Mouse (Mus musculus): Measurements from ENCODE around the gene Casp7. TPM values are rescaled to one million over a fixed set of nuclear protein-coding genes. Genes with fewer than 3 reads are reported as not detected.

The Casp7 gene
- polyA plus RNA-seq, 1 experiment from 2014 or later: 20.5 TPM

DNA sequence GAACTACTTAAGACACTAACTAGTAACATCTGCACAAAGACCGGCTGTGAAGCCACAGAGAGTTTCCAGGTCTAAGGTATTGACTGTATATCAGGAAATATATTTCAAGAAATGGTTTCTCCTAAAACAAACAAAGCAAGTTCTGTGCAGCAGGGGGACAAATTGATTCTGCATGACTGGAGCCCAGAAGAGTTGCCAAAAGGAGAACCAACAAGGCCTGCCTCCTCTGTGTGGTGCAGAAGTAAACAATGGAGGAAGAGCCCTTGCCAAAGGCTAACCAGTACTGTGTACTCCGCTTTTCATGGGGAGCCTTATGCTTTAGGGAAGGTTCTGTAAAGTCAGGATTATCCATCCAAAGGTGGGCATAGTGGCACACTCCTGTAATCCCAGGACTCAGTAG, 63.3 kb downstream of the Casp7 start:
- H3K27me3 ChIP-seq: no peaks in the 10 kb centered on the region
- CTCF ChIA-PET: interaction anchor here (1.1 to 2.0 kb wide), 2 partner anchors 12 to 30 kb away, joined by 3 to 4 read pairs; no protein-coding TSS in a partner anchor
- POLR2A ChIA-PET: interaction anchor here (1.1 kb wide), 1 partner anchor 88 kb away, joined by 4 read pairs; no protein-coding TSS in a partner anchor
- in situ Hi-C loops (cut with MboI; ENCODE audit: low pct_unique_long_range_greater_than_20kb): no loop called here
- no peak for ATAC-seq
- TF ChIP-seq CTCF (IDR thresholded peaks at IDR 0.05): no peak
- no peak for DNase-seq (ENCODE audit: low read depth, low spot score)

DNA sequence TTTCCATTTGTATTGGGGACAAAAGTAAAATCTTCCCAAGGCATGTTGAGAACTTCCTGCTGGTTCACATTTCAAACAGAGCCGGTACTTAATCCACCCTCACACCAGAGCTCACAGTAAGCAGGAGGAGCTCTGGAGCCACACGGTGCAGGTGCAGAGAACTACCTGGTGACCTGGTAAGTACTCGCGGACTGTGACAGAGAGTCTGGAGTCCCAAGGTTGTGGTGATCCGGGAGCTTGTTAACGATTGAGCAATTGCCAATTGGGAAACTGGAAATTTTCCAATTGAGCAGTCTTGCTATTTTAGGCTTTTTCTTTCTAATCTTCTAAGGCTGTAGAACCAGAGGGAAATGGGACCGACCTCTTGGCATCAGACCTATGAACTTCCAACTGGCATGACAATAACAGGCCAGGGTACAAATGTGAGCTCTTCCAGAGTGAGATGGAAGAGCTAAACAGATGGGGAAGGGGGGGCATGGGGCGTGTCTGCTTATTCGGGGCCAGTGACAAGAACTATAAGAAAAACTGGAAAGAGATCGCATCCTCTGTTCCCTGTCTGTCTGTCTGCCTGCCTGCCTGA, 64.7 kb downstream of the Casp7 start, which contains the start of gene Plekhs1:
TSS of gene Plekhs1 (plus strand) at position 119 of the 580 bp plus-strand sequence.
- in situ Hi-C loops (cut with MboI; ENCODE audit: low pct_unique_long_range_greater_than_20kb): no loop called here
- DNase-seq (ENCODE audit: low read depth, low spot score) (no peak), ATAC-seq (no peak)
- CTCF ChIA-PET: interaction anchor here (0.7 to 1.1 kb wide), 2 partner anchors 31 to 38 kb away, joined by 3 read pairs; no protein-coding TSS in a partner anchor
- TF ChIP-seq CTCF (IDR thresholded peaks at IDR 0.05): no peak
- POLR2A ChIA-PET: interaction anchor here (0.6 to 0.7 kb wide), 2 partner anchors 8 to 10 kb away, joined by 3 read pairs; no protein-coding TSS in a partner anchor
- H3K27me3 ChIP-seq: no peaks in the 10 kb centered on the region

DNA sequence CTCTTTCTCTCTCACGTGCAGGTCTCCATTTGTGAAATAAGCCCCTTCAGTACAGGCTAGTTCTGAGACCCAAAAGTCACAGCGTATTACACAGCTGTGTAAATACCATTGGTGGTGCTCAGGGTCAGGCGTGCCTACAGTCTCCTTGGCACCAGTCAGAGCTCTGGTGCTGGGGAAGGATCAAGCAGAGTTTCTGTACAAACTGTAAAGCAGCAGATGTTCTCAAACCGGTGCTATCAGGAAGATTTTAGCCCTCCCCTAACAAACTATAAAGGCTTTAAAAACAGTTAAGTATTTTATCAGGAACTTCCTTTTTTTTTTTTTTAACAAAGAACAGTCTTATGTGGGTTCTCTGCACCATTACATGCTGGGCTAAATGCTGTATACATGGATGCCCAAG, 65.9 kb downstream of the Casp7 start:
- ChIA-PET POLR2A (no interaction called here), CTCF (interaction anchor here (1.5 kb wide), 1 partner anchor 9 kb away, joined by 6 read pairs; no protein-coding TSS in a partner anchor)
- DNase-seq (ENCODE audit: low read depth, low spot score): no peak
- H3K27me3 ChIP-seq: no peaks in the 10 kb centered on the region
- in situ Hi-C loops (cut with MboI; ENCODE audit: low pct_unique_long_range_greater_than_20kb): no loop called here
- no peak for TF ChIP-seq CTCF (IDR thresholded peaks at IDR 0.05)
- no peak for ATAC-seq

DNA sequence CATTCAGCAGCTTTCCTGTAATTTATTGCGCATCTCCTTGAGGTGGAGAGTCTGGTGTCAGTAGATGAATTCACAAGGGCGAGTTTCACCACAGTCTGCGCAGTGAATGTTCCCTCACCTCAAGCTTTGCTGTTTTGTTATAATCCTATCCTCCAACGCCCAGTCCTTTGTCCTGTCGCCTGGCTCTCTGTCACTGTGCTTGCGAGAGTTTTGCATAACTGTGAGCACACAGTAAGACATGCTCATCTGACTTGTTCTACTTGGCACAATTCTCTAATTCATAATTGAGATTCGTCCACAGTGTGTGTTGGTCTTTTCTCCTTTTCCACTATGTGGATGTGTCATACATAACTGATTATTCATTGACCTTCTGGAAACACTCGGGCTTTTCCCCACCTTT, 69.6 kb downstream of the Casp7 start:
- H3K27me3 ChIP-seq: no peaks in the 10 kb centered on the region
- POLR2A ChIA-PET: no interaction called here
- in situ Hi-C loops (cut with MboI; ENCODE audit: low pct_unique_long_range_greater_than_20kb): no loop called here
- ATAC-seq (no peak), DNase-seq (ENCODE audit: low read depth, low spot score) (no peak)
- CTCF ChIA-PET: no interaction called here
- TF ChIP-seq CTCF (IDR thresholded peaks at IDR 0.05): no peak

DNA sequence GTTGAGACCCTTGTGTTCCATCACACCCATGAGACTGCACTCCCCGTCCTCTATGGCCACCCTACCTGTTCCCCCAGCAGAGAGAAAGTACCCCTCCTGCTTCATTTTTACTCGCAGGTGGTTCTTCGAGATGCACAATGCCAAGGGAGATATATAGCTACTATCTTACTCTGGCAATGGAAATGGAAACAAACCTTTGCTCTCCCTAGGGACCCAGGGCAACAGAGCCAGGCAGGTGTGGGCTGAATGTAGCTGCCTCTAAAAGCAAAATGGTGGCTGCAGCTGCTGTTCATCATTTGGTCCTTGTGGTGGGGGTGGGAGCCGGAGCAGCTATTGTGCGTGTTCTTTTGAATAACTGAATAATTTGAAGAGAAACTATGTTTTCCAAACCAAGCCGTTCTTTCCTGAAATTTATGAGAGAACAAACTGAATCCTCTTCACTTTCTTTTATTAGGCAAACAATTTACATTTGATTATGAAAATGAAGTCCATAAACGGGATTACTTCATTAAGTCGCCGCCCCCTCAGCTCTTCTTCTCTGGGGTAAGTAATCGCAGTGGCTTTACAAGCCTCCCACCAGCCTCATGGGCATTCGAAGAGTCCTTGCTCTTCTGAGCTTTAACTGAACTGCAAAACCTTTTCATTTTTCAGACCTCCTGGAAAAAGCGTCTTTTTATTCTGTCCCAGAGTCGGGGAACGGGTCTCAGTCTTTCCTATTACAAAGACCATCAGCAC, 73.5 kb downstream of the Casp7 start:
- ATAC-seq: no peak
- DNase-seq (ENCODE audit: low read depth, low spot score): no peak
- ChIA-PET CTCF (no interaction called here), POLR2A (no interaction called here)
- no peaks in the 10 kb centered on the region for H3K27me3 ChIP-seq
- in situ Hi-C loops (cut with MboI; ENCODE audit: low pct_unique_long_range_greater_than_20kb): no loop called here
- TF ChIP-seq CTCF (IDR thresholded peaks at IDR 0.05): no peak

DNA sequence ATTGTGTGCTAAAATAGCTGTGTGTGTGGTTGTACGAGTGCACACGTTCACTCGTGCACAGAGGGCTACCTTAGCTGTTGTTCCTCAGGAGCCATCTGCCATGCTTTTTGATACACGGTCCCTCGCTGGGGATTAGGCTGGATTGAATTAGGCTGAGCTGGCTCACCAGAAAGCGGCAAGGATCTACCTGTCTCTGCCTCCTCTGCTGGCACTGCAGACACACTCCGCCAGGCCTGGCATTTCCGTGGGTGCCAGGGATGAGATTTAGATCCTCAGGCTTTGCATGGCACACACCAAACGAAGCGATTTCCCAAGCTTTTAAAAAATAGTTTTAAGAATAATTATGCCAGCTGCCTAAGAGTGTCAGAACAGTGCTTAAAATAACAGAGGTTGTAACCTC, 75.0 kb downstream of the Casp7 start:
- ChIA-PET CTCF (interaction anchor here (0.8 to 1.2 kb wide), 2 partner anchors 9 to 16 kb away, joined by 3 to 6 read pairs; no protein-coding TSS in a partner anchor), POLR2A (interaction anchor here (0.5 kb wide), 1 partner anchor 10 kb away, joined by 3 read pairs; the partner anchor contains the start of gene Plekhs1)
- ATAC-seq (no peak), DNase-seq (ENCODE audit: low read depth, low spot score) (no peak)
- H3K27me3 ChIP-seq: no peaks in the 10 kb centered on the region
- in situ Hi-C loops (cut with MboI; ENCODE audit: low pct_unique_long_range_greater_than_20kb): no loop called here
- no peak for TF ChIP-seq CTCF (IDR thresholded peaks at IDR 0.05)

DNA sequence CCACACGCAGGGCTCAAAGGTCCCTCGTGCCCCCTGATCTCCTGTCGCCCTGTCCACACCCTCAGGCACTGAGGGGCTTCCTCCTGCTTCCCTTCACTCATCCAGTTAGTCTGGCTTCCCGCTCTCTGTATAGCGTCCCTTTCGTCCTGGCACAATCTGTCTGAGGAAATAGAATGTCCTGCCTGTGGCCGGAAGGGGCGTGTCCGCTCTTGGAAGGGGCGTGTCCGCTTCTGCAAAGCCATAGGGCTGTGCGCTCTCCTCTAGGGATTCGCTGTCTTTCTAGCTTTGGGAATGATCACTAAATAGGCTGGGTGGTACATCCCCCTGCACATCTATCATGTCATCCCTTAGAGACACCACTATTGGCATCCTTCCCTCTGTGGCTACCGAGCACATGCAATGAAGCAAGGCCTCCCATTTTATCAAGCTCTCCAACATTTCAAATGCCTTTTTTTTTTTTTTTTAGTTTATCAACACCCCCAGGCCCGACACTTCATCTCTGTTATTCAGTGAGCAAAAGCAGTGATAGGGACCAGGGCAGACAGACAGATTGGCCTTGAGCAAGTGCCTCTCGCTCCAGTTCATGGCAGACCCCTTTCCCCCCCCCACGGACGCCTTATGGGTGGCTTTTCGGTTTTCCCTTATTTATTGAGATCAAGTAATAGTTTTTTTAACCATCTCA, 78.1 kb downstream of the Casp7 start:
- TF ChIP-seq CTCF (IDR thresholded peaks at IDR 0.05): no peak
- CTCF ChIA-PET: no interaction called here
- no peak for ATAC-seq

DNA sequence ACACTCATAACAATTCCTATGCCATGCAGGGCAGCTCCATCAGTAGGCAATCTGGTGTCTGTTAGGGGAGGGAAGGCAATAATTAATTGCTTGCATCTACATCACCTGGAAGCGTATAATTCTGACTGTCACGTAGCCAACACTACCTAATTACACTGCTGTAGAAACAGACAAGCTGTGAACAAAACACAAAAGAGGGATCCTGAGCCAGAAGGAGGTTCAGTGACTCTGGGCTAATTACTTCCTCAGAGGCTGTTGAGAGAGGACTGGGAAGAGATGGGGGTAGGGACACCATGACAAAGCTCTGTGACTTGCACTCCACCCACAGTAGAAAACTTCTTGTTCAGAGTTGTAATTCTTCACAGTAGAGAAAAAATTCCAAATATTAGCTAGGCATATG, 79.6 kb downstream of the Casp7 start:
- ATAC-seq (no peak), DNase-seq (ENCODE audit: low read depth, low spot score) (no peak)
- POLR2A ChIA-PET: no interaction called here
- no peaks in the 10 kb centered on the region for H3K27me3 ChIP-seq
- CTCF ChIA-PET: no interaction called here
- no peak for TF ChIP-seq CTCF (IDR thresholded peaks at IDR 0.05)
- in situ Hi-C loops (cut with MboI; ENCODE audit: low pct_unique_long_range_greater_than_20kb): no loop called here

More for the DNA sequence above, 78.1 kb downstream of the Casp7 start:
- POLR2A ChIA-PET: no interaction called here
- in situ Hi-C loops (cut with MboI; ENCODE audit: low pct_unique_long_range_greater_than_20kb): no loop called here
- no peak for DNase-seq (ENCODE audit: low read depth, low spot score)
- no peaks in the 10 kb centered on the region for H3K27me3 ChIP-seq

DNA sequence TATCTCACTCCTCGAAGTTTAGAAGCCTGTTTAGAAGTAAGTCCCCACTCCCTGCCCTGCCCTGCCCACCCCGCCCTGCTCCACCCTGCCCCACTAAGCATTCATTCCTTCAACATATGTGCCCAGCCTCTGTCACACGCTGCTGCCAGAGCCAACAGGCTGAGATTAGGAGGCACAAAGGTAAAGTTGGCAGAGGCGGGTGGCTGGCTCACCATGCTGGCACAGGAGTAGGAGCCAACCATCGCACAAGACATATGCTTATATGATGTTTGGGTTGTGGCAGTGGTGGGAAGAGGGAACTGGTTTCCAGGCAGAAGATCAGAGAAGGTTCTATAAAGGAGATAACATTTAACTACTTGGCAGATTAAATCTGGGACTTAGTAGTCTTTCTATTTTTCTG, 80.3 kb downstream of the Casp7 start:
- POLR2A ChIA-PET: no interaction called here
- no peak for TF ChIP-seq CTCF (IDR thresholded peaks at IDR 0.05)
- H3K27me3 ChIP-seq: no peaks in the 10 kb centered on the region
- no peak for ATAC-seq
- in situ Hi-C loops (cut with MboI; ENCODE audit: low pct_unique_long_range_greater_than_20kb): no loop called here
- DNase-seq (ENCODE audit: low read depth, low spot score): no peak
- CTCF ChIA-PET: no interaction called here

DNA sequence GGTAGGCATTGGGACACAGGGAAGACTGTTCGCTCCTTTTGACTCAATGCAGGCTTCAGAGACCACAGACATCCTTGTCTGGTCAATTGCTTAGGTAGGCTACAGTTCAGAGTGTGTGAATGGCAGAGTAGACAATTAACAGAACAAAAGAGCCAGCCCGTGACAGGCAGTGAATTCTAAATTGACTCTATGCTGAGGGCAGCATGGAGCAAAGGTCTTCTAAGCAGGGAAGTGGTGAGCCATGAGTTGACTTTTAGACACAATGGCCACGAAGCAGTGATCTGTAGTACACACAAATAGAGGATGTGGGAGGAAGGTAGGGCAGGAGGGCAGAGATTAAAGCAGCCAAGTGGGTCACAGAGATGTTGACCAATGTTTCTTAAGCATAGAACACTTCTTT, 80.9 kb downstream of the Casp7 start:
- ATAC-seq: no peak
- CTCF ChIA-PET: no interaction called here
- in situ Hi-C loops (cut with MboI; ENCODE audit: low pct_unique_long_range_greater_than_20kb): no loop called here
- TF ChIP-seq CTCF (IDR thresholded peaks at IDR 0.05): no peak
- no peak for DNase-seq (ENCODE audit: low read depth, low spot score)
- no peaks in the 10 kb centered on the region for H3K27me3 ChIP-seq
- POLR2A ChIA-PET: no interaction called here

All from Patski (cell line).